Mouse (Mus musculus) E14TG2a.4 (cell line): ENCODE data around the gene Cyp2b23.
"Not testable (repeated sequence)": the region's sequence is repeated elsewhere in the genome, so short reads cannot be mapped to it uniquely, and the experiment has no call there.

ENCODE experiments used
- H3K27me3 ChIP-seq: 2 replicates; pipeline ENCODE4 v1.6.1; 2014; ENCODE audit warnings: low read length, control low read depth; ENCODE audit not compliant: insufficient read depth
- H3K36me3 ChIP-seq: 2 replicates; pipeline ENCODE4 v1.6.1; 2014; ENCODE audit warnings: low read length, control low read depth; ENCODE audit not compliant: insufficient read depth
- H3K4me1 ChIP-seq: replicated peaks from 2 replicates; pipeline ENCODE4 v1.6.1; 2014; ENCODE audit warnings: low read depth, low read length, control low read depth
- H3K4me3 ChIP-seq: replicated peaks from 2 replicates; pipeline ENCODE4 v1.5.1; 2014; ENCODE audit warnings: mild to moderate bottlenecking, low read length
- H3K9me3 ChIP-seq: 2 replicates; pipeline ENCODE4 v1.6.1; 2014; ENCODE audit warnings: low read length, control low read depth
- CTCF ChIP-seq: conservative IDR thresholded peaks from 2 replicates; pipeline ENCODE4 v1.5.1; 2014; ENCODE audit warnings: low read length
- NANOG ChIP-seq: IDR thresholded peaks from 2 replicates; pipeline ENCODE4 v1.6.1; 2014; ENCODE audit warnings: borderline replicate concordance, low read length, mixed read lengths
- POU5F1 ChIP-seq: IDR thresholded peaks from 2 replicates; pipeline ENCODE4 v1.6.1; 2014; ENCODE audit warnings: low read length, borderline replicate concordance

The Cyp2b23 gene

GRCm38 (mm10) chr7:26686337-26686736, at the start of gene Cyp2b23:
Gene Cyp2b23 (minus strand): TSS chr7:26686437.
- no peak for TF ChIP-seq POU5F1
- no peak for TF ChIP-seq NANOG
- no peak for TF ChIP-seq CTCF
- Histone ChIP-seq H3K4me3 (no peak within 1 kb of the TSS), H3K27me3 (no peaks in the 10 kb centered on the region), H3K36me3 (peaks cover 7% of the 10 kb centered on the region), H3K9me3 (peaks cover 30% of the 10 kb centered on the region), H3K4me1 (no peaks in the 10 kb centered on the region)

- no peaks in the 10 kb centered on the region for H3K36me3 ChIP-seq
- TF ChIP-seq POU5F1 (no peak), CTCF (no peak), NANOG (no peak)
- H3K4me1 ChIP-seq: no peaks in the 10 kb centered on the region
- no peak overlapping the region for H3K4me3 ChIP-seq
- no peaks in the 10 kb centered on the region for H3K27me3 ChIP-seq
- peaks cover 42% of the 10 kb centered on the region for H3K9me3 ChIP-seq
Observed at GRCm38 (mm10) chr7:26711061-26711460, 24.8 kb upstream of the Cyp2b23 start.

GRCm38 (mm10) chr7:26707061-26707460, 20.8 kb upstream of the Cyp2b23 start:
- TF ChIP-seq CTCF (no peak), POU5F1 (no peak)
- peaks cover 63% of the 10 kb centered on the region for H3K9me3 ChIP-seq
- H3K4me3 ChIP-seq: no peak overlapping the region
- H3K36me3 ChIP-seq: peaks cover 14% of the 10 kb centered on the region; the same call in 1 of the 2 replicates
- no peaks in the 10 kb centered on the region for H3K27me3 ChIP-seq
- H3K4me1 ChIP-seq: peaks cover 8% of the 10 kb centered on the region

- H3K27me3 ChIP-seq: not testable (repeated sequence)
Observed at GRCm38 (mm10) chr7:26706191-26706590, 20.0 kb upstream of the Cyp2b23 start.

GRCm38 (mm10) chr7:26700151-26700550, 13.9 kb upstream of the Cyp2b23 start:
- Histone ChIP-seq H3K9me3 (peaks cover 94% of the 10 kb centered on the region), H3K4me3 (no peak overlapping the region), H3K36me3 (peaks cover 23% of the 10 kb centered on the region), H3K27me3 (no peaks in the 10 kb centered on the region), H3K4me1 (peaks cover under 1% of the 10 kb centered on the region; the same call in 1 of the 2 replicates)
- TF ChIP-seq POU5F1: no peak
- TF ChIP-seq CTCF: no peak
- peak; percentile 70; the same call in 1 of the 2 replicates for TF ChIP-seq NANOG

More at GRCm38 (mm10) chr7:26706191-26706590, 20.0 kb upstream of the Cyp2b23 start:
- not testable (repeated sequence) for H3K4me3 ChIP-seq, H3K4me1 ChIP-seq
- Histone ChIP-seq H3K36me3 (peaks cover 20% of the 10 kb centered on the region), H3K9me3 (peaks cover 63% of the 10 kb centered on the region)

- H3K36me3 ChIP-seq: peaks cover 7% of the 10 kb centered on the region
- H3K9me3 ChIP-seq: peaks cover 24% of the 10 kb centered on the region
- H3K4me1 ChIP-seq: no peaks in the 10 kb centered on the region
- H3K4me3 ChIP-seq: no peak overlapping the region
- TF ChIP-seq CTCF (no peak), NANOG (no peak), POU5F1 (no peak)
- H3K27me3 ChIP-seq: no peaks in the 10 kb centered on the region
Observed at GRCm38 (mm10) chr7:26685713-26686112, 524 bp downstream of the Cyp2b23 start.

GRCm38 (mm10) chr7:26667466-26667865, 18.8 kb downstream of the Cyp2b23 start:
- Histone ChIP-seq H3K9me3 (peaks cover 17% of the 10 kb centered on the region), H3K4me1 (peaks cover 33% of the 10 kb centered on the region)
- H3K4me3 ChIP-seq, H3K27me3 ChIP-seq, H3K36me3 ChIP-seq: not testable (repeated sequence)

- H3K27me3 ChIP-seq: no peaks in the 10 kb centered on the region
- H3K9me3 ChIP-seq: peaks cover 32% of the 10 kb centered on the region
- no peaks in the 10 kb centered on the region for H3K36me3 ChIP-seq
- H3K4me1 ChIP-seq: peaks cover 33% of the 10 kb centered on the region
- no peak overlapping the region for H3K4me3 ChIP-seq
- TF ChIP-seq CTCF (no peak), NANOG (no peak), POU5F1 (no peak)
Observed at GRCm38 (mm10) chr7:26666011-26666410, 20.2 kb downstream of the Cyp2b23 start.

GRCm38 (mm10) chr7:26618364-26618763, 67.9 kb downstream of the Cyp2b23 start, which contains the start of gene Vmn1r185:
Gene Vmn1r185 (minus strand): TSS chr7:26618464.
- not testable (repeated sequence) for H3K36me3 ChIP-seq, H3K27me3 ChIP-seq, H3K4me1 ChIP-seq, H3K4me3 ChIP-seq, H3K9me3 ChIP-seq
